Mouse (Mus musculus) MEL-GATA-1-ER (cell line): ENCODE results near the gene Tmcc1.

ENCODE experiments used
- DNase-seq: peaks from one replicate; pipeline ENCODE4 v3.0.0-alpha.2; 2012; ENCODE audit warnings: low read depth; ENCODE audit errors: extremely low read depth

The Tmcc1 gene

DNA sequence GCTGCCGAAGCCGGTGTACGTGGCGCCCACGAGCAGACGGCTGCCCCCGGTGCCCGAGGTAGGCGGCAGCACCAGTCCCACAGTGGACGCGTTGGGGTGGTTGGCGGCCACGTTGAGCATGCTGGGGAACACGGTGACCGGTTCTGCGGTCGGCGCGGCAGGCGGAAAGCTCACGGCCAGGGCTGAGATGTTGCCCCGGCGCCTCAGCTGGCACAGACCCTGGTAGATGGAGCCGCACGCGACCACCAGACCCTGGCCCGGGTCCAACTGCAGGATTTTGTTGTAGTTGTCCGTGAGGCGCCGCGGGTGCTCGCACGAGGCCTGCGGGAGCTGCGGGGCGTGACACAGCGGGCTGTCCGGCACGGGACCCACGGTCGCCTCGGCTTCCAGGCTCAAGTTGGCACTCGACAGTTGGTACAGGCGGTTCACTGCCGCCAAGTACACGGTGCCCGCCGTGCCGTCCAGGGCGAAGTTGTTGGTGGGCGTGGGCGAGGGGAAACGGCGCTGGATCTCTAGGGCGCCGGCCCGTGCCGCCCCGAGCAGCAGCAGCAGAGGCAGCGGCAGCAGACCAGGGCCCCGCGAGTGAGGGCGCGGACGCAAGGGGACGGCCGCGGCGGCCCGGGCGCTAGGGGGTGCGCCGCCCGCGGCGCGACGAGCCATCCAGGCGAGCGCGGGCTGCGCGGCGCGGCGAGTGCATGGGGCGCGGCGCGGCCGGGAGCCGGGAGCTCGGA is 199.0 kb downstream of the Tmcc1 start:
- DNase-seq = no peak

DNA sequence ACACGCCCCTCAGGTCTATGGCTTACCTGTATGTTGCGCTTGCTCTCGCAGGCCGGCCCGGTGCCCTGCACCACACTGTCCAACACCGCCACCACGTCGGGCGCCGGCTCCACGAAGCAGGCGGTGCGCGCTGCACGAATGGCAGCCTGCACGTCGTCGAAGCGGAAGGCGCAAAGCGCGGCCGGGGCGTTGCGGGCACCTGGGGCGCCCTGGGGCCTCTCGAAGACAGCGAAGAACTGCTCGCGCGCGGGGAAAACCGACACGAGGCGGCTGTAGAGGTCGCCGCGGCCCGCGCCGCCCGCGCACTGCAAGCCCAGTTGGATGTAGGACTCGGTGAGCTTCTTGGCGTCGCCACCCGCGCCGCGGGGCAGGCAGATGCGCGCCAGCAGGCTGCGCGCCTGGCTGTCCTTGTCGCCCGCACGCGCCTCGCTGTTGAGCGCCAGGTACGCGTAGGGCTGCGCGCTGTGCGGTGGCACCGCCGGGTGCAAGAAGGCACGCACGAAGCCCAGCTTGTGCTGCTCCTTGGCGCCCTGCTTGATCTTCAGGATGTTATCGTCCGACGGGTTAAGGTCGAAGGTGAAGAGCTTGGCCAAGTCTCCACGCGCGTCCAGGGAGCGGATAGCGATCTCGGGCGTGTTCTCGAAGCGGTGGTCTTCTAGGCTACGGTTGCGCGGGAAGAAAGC is 199.7 kb downstream of the Tmcc1 start:
- DNase-seq = no peak

DNA sequence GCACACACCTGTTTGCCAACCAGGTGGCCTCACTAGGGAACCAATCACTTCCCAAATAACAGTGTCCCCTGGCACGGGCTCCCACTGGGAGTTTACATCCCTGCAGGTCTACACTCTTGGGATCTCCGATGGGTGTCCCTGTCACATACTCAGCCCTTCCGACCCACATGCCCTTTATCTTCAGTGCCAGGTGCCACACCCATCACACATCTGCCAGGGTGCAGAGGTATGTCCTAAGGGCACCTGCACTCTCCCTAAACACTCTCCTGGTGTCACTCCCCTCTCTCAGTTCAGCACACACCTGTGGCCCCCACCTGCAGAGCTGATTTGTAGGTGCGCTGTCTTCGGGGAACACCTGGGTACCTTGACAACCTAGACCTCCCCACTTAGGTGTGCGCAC is 200.3 kb downstream of the Tmcc1 start:
- DNase-seq = no peak

DNA sequence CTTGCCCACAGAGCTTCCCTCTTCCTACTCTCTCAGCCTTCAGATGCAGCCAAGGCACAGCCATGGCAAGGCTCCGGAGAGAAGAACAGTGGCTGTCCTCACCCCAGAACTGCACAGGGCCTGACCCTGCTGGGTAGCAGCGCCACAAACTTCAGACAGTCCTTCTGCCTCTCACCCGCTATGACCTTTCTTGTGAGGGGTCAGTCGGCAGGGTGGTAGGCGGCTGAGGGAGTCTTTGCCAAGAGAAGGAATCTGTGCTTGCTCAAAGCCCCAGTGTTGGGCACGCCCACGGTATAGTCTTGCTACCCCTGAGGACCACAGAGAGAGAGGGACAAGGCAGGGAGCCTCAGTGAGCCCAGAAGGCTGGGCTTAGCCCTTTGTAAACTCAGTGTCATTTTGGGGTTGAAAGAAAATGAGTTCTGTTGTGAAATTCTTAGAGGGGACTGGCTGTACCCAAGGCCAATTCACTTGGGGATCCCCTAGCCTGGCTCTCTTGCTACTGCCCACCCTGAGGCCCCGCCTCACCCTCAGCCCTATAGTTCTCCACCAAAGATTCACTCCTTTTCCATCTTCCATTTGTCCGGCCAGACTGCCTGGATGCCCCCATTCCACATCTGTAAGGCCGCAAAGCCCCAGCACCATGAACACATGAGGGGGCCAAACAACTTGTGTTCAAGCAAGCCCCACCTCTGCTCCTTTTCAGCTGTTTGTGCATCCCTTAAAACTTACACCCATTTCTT is 201.2 kb downstream of the Tmcc1 start:
- no peak for DNase-seq

DNA sequence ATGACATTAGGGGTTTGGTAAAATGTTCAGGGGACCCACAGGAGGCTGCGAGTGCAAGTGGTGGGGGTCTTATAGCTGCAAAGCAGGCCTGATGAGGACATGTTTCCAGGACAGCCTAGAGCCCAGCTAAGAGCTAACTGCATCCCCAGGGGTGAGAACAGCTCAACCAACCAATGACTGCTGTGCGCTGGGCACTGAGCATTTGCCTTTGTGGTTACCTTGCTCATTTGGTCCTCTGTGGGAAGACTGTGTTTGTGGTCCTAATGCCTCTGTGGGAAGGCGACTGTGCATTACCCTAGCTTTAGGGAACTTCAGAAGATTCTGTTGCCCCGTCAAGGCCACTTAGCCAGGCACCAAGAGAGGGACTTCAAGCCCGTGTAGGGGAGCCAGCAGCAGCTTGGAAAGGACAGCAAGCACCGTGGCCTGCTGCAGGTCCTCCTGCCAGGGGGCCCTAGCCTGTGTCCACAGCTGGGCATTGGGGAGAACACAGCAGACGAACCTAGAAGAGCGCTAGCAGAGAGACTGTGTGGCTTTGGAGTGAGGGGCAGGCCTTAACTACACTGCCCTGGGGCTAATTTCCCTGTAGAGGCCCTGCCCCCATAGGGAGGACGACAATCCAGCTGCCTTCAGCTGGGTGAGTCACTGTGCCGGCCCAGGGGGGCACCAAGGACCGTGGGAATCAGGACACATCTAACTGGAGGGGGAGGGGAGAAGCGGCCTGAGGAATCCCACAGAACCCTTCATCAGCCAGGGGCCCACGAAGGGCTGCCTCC is 202.0 kb downstream of the Tmcc1 start:
- no peak for DNase-seq

DNA sequence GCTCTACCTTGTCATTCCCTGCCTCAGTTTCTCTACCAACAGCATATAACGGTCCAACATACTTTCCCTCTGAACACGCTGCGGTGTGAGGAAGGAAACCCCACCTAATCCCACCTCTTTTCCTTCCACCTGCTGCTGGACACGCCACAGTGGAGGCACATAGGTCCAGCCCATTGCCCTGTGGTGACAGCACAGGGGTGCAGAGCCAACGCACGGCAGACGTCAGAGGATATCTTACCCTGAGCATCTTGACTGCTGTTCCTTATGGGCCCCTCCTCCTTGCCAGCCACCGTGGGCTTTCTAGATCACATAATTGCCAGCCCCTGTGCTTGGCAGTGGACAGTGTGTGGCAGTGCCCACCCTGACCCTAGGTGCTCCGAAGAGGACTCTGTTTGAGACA is 202.8 kb downstream of the Tmcc1 start:
- no peak for DNase-seq

DNA sequence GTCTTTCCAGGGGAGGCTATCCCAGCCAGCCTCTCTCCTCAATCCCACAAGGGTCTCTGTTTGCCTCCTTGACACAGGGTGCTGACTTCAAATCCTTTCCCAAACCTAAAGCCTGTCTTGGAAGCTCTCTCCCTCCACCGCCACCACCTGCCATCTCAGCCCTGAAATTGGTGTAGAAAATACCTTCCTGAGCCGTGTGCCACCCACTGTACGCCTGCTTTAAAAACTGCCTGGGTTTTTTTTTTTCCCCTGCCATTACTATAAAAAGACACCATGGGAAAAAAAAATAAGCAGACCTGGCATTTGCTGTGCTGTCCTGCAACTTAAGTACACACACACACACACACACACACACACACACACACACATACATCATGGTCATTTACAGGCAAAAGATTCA is 203.2 kb downstream of the Tmcc1 start:
- DNase-seq = no peak

DNA sequence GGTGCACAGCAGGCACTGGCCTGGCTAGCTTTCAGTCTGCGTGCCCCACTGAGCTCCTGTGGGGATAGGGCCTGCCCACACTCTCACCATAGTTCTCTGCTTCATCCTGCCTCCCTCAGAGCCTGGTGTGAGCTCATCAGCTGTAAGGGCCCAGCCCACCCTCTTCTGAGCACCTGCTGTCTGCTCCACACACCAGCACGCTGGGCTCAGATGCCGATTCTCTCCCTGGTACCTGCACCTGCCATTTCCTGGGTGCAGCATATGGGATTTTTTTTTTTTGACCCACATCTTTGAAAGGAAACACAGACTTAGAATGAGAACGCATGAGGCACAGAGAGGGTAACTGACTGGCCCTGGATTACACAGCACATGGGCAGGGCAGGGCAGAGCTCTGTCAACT is 203.7 kb downstream of the Tmcc1 start:
- DNase-seq = no peak

DNA sequence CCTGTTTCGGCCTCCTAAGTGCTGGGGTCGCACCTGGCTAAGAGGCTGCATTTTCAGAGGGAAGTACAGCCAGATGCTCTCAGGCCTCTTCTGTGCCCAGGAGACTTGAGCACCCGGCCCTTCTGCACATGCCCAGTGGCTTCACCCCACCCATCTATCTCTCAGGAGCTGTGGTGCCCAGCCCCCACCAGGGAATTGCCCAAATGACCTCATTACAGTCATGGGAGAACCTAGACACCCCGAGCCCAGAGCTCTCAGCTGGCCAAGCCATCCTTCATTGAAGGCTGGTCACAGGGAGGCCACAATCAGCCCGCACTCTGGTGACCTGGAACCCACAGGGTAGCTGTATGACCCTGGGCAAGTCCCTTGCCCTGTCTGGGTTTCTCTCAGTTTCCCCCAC is 204.3 kb downstream of the Tmcc1 start:
- no peak for DNase-seq

DNA sequence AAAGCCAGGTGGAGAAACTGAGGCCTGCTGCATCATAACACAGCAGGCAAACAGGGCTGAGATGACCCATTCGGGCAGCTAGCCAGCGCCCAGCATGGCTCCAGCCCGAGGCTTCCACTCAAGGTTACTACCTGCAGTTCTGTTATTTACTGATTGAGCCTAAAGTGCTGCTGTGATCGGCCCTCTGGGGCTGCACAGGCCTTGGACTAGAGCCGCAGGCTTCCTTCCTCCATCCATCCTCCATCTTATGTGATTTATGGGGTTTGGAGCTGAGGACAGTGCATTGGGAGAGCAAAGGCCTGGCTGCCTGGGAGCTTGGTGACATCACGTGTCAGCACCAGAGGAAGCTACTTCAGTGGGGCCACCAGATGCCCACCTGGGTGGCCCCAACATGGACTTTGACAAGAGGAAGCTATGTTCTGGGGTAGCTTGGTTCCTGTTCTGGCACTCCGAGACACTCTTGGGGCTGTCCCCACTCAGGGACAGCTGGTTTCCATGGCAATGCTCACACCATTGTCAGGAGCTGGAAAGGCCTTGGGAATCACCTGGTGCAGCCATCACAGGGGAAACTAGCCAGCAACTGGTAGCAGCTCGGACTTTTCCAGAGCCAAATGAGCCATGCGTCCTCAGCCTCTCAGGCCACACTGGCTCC is 206.1 kb downstream of the Tmcc1 start:
- no peak for DNase-seq

DNA sequence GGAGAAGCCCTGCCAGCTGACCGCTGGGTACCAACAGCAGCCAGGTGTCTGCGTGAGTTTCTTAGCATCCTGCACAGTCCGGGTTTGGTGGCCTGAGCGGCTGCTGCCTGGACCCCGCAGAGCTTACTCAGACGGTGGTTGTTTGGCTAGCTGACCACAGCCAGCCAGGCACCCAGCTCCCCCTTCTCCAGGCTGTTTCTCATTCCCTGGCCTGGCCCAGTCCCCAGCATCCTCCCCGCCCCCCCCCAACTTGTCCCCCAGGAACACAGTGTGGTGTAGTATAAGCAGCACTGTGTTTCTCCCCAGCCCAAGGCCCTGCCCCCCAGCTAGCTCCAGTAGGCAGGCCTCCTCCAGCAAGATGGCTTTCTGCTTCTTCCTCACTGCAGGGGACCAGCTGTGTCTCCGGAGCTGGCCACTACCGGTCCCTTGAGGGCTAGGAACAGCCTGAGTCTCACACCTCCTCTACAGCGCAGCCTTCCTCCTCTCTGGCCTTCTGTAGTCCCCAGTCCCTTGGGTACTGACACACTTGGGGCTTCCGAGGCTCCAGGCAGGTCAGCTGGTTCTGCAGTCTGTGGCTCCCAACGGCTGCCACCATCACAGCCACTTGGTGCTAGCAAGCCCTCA is 206.7 kb downstream of the Tmcc1 start:
- no peak for DNase-seq

DNA sequence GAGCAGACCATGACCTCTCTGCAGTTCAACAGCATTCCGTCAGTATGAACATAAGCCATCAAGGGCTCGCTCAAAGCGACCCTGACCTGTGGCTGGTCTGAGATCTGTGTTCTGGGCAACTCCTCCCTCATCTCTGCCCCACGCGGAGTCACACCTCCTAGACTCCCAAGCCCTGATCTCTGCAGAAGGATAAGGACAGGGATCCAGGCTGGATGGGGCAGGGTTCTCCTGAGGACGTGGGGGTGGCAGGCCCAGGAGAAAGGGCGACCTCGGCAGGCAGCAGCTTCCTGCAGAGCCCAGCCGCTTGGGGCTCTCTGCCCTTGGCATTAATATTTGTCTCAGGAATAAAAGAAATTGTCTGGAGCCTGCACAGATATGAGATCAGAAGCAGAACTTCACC is 207.7 kb downstream of the Tmcc1 start:
- DNase-seq = no peak

DNA sequence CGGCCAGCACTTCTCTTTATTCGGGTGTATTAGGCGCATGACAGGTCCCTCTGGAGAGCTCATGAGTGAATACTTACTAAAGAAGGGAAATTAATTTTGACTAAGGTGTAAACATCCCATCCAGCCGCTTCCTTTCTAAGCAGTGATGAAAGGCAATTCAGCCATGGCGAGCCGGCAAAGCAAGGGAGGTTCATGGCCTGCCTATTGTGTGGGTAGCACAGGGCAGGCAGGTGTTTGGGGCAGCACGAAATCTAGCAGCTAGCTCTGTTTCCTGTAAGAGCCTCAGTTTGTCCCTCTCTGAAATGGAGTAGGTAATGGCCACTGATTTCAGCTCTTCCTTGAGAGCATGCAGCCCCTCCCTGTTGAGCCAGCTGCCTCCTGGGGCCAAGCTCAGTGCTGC is 208.7 kb downstream of the Tmcc1 start:
- DNase-seq = no peak

DNA sequence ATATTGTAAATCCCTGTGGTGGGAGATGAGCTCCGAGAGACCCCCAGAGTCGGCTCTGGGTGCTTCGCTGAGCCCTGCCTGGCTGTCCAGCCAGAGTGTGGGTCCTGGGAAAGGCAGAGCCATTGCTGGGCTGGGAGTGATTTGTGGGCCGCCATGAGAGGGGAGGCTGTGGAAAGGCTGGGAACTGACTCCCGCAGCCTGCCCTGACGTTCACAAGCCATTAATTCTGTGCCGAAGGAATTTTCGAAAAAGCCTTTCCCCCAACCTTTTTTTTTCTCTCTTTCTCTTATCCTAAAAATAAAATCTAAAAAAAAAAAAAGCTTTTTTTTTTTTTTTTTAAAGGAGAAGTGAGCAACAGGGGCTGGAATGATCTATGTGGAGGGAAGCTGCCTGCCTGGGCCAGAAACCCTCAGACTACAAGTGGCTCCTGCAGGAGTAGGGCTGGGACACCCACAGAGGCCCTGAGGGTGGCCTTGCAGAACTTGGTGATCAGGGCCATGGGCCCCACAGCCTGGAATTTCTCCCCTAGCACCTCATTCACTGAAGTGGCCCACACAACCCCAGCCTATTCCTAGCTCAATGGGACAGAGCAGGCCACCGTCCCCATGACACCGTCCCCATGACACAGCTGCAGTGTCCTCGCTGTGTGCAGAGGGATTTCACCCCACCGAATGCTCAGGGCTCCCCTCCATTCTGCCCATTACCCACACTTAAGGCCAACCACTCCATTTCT is 209.8 kb downstream of the Tmcc1 start:
- DNase-seq = no peak

DNA sequence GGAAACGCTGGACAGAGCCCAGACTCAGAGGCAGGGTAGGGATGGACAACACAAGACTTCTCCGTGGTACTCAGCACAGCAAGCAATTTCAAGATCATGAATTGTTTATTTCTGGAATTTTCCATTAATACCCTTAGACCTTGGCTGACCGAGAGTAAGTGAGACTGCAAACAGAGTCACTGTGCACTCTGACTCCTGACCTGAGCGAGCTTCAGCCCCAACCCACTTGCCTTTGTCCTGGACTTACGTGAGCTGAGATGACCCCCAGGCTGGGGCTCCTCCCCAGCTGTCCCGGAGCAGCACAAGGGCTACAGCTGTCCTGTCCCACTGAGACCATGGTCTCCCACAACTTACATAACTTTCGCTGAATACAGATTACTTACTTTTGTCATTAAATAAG is 210.4 kb downstream of the Tmcc1 start:
- DNase-seq = no peak

DNA sequence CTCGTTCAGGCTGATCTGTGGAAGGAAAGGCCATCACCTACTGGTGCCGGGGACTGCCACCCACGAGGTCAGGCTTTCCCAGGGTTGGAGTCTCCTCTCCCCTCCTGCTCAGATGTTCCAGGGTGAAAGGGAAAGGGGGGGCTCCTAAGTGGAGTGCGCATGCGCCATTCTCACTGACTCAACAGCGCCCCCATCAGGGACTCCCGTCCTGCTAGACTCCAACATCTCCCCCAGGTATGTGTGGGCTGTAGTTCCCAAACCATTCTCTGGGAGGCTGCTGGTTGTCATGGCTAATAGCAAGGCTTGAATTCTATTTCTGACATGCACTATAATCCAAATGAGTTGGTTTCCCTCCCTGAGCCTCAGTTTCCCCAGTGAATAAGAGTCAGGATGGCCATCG is 214.7 kb downstream of the Tmcc1 start:
- no peak for DNase-seq

DNA sequence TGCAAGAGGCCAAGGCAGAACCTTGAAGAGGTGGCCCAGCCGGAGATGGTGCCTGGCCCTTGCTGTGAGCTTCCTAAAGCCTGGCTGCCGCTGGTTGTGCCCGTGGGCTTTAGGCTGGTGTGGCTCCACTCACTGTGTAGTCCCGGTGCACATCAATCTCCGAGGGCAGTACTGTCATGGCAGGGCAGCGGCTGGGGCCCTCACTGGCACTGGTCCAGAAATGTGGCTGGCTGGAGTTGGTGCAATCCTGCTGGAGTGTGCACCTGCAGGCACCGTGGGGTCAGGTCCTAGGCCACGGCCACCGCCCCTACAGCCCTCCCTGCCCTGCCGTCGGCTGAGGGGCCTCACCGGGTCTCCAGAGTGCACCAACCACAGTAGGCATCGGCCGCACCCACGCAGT is 215.5 kb downstream of the Tmcc1 start:
- no peak for DNase-seq

DNA sequence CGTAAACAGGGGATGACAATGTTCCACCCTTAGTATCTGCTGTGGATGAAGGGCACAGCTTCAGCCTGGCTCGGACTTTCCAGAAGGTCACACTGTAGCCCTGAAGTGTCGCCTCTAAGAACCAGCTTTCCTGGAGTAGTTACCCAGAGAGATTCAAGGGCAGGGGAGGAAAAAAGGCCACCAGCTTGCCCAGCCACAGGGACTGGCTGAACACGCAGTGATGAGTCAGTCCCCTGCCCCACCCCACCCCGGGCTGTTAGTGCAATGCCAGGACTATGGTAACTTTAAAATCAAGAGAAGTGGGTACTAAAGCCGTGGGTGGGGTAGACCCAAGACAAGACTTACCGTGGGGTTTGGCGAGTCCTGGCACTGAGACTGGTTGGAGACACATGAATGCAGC is 217.7 kb downstream of the Tmcc1 start:
- DNase-seq = no peak

DNA sequence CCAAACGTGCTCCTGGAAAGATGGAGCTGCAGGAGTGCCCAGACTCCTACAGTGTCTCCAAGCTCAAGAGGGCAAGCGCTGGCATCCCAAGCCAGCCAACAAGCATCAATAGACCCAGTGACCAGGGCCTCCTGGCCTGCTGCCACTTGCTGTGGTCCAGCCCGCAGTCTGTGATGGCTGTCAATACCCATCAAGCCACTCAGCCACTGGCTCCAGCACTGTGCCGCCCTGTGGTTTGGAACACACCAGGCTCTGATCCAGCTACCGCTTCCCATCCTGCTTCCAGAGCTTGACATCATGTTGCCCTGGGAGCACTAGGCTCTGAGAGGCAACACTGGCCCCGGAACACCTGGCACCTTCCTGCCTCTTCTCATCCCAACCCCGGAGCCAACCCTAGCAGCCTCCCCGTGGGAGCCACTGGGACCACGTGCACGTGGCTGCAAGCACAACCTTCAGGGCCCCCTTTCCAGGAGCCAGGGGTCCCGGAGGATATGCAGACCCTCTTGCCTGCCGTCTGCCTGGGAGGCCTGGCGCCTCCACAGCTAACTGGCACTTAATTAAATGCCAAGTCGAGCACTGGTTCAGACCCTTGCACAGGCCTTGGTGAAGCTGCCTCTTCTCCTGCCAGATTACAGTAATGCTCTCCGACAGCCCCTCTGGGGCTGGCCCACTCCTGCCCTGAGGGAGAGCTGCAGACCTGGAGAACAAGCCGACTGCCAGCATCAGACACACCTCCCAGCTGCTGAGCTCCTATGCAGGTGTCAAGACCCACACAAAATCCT is 219.2 kb downstream of the Tmcc1 start:
- no peak for DNase-seq
